Mouse (Mus musculus) B cell, adult (primary cell): ENCODE measurements around the gene Car7. TPM values are rescaled to one million over a fixed set of nuclear protein-coding genes. Genes with fewer than 3 reads are reported as not detected.

ENCODE experiments used
- total RNA-seq: library from RNA; stranded (reverse); gene quantifications from 4 replicates; pipeline ENCODE4 v1.2.4, GENCODE M21; 2023; ENCODE audit not compliant: inconsistent age

Gene Car7
- total RNA-seq = 1.1 to 1.5 TPM (median 1.3 TPM) in 4 replicates

DNA sequence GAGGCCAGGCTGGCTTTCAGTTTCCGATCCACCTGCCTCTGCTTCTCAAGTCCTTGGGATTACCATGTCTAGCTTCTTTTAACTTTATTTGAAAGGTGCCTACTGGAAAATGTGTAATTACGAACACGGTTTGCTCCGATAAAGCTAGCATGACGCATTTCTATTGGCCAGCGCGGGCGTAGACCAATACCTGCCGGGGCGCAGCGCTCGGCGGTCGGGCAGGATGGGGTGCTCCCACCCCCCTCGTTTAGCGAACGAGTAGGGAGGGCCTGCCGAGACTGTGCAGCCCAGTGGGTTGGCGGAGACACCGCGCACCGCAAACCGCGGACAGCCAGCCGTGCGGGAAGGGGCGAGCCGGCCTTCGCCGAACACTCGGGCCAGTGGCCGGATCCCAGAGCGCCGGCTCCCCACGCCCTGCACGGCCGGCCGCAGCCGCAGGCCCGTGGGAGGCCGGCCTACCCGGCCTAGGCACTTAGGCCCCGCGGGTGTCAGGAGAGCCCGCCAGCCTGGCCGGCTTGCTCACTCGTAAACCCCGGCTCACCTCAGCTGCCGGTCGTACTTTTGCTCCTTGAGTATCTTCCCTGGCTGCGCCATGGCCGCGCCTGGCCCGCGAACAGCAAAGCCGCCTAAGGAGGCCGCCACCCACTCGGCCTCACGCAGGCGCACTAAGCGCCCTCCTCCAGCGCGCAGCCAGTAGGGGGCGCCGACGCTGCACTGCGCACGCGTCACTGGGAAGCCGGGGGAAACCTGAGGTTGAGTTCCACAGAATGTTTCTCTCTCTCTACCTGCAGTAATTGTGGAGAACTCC is at the start of gene Car7, which contains the start of gene Nae1:
Car7 (plus strand) TSS at position 719 of the 808 bp plus-strand sequence.
Nae1 (minus strand) TSS at position 667 of the 808 bp plus-strand sequence.

DNA sequence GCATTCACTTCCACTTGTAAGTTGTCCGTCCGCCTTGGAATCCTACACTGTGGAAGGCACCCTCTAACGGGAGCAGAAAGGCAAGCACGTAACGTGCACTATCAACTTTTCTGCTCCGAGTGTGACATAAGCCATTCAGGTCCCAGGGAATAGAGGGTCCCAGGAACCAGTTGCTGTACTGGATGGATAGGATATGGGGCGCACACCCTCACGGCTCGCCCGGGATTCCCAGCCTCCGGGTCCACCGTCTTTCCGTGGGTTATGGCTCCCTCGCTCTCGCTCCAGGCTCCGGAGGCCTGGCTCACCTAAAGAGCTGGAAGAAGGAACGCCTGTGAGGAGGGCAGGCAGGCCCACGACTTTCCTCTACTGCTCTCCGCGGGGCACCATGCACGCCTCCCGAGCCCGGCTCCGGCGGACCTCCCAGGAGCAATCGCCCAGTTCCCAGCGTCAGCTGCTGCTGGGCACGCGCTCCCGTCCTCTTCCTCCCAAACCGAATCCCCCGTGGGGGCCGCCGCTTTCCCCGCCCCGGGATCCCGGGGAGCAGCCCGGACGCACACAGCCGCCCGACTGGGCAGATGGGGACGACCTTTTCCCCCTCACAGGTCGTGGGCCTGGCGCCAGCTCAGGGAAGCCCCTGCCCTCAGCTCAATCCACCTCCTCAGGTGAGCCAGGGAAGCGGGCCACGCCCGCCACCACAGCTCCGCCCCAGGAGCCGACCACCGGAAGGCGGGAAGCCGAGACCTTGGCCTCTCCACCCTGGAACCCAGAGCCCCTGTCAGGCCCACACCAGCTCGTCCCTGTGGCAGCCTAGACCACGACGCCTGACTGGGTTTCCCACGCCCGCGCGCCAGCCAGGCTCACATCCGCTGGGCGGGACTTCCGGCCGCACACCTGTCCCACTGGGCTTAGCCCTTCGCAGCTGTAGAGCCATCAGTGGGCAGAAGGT is 25.2 kb upstream of the Car7 start, which contains the start of gene Terb1:
Terb1 (minus strand) TSS at position 850 of the 946 bp plus-strand sequence.

DNA sequence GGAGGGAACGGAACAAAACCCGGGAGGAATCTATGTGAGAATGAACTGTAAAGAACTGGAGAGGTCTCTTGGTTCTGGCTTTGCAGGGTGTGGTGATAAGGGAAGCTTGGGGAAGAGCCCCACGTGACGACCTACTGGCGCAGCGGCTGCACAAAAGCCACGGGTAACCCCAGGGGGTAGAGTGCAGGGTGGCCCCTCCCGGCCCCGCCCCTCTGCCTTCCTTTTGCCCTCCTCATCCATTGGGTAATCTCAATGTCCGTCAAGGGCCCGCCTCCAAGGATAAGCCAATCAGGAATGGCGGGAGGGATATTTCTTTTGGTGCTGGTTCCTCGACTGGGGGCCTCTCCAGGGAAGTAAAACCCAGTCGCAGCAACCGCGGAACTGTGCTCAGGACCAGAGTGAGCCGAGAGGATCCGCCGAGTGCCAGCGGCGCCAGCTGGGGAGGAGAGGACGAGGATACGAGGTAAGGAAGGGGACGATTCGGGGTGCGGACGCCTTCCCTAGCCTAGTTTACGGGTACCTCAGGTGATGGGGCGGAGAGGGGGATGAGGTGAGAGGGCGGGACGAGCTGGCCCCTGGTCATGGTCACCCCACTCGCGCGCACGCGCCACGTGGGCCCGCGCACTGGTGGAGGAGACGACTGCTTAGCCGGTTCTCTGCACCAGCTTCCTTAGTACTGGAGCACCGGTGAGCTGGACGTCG is 56.8 kb downstream of the Car7 start, which contains the start of gene Pdp2:
Pdp2 (plus strand) TSS at position 319 of the 702 bp plus-strand sequence.

Other genes starting within 250 kb of the Car7 start
- gene Cmtm2a, start 241.5 kb upstream of the Car7 start, total RNA-seq = not detected in 4 replicates
- gene Gm45711, start 224.6 kb upstream of the Car7 start, total RNA-seq = not detected in 4 replicates
- gene Cmtm1, start 224.5 kb upstream of the Car7 start, total RNA-seq = not detected in 4 replicates
- gene Gm11020, start 213.1 kb upstream of the Car7 start, total RNA-seq = not detected in 4 replicates
- not detected in 4 replicates for gene Cmtm2b, start 212.5 kb upstream of the Car7 start, total RNA-seq
- gene Cmtm3, start 195.3 kb upstream of the Car7 start, total RNA-seq = 11.3 to 18.9 TPM (median 13.8 TPM) in 4 replicates
- 0.48 to 0.72 TPM (median 0.60 TPM) in 4 replicates for gene Cmtm4, start 138.9 kb upstream of the Car7 start, total RNA-seq
- gene Dync1li2, start 91.6 kb upstream of the Car7 start, total RNA-seq = 49.5 to 85.5 TPM (median 58.7 TPM) in 4 replicates
- gene Terb1, start 24.8 kb upstream of the Car7 start, total RNA-seq = 2.6 to 4.0 TPM (median 3.4 TPM) in 4 replicates
- 35.0 to 43.0 TPM (median 39.4 TPM) in 4 replicates for gene Nae1, start 52 bp upstream of the Car7 start, total RNA-seq
- 9.1 to 9.9 TPM (median 9.3 TPM) in 4 replicates for gene Pdp2, start 56.8 kb downstream of the Car7 start, total RNA-seq
- gene Cdh16, start 89.7 kb downstream of the Car7 start, total RNA-seq = not detected in 4 replicates
- 27.1 to 35.5 TPM (median 32.1 TPM) in 4 replicates for gene Rrad, start 96.6 kb downstream of the Car7 start, total RNA-seq
- gene Ciao2b, start 107.3 kb downstream of the Car7 start, total RNA-seq = 25.5 to 31.5 TPM (median 28.1 TPM) in 4 replicates
- gene Ces2a, start 199.3 kb downstream of the Car7 start, total RNA-seq = not detected in 4 replicates